Mouse (Mus musculus) ES-Bruce4 (cell line): ENCODE results near the gene Zfp932.

ENCODE experiments used
- CTCF ChIP-seq: IDR thresholded peaks from one replicate; pipeline ENCODE4 v1.8.1; 2011; ENCODE audit warnings: low read depth, low read length
- EP300 ChIP-seq: IDR thresholded peaks from 2 replicates; pipeline ENCODE4 v1.6.1; 2011; ENCODE audit warnings: low read depth, low read length; ENCODE audit not compliant: insufficient read depth

- TF ChIP-seq EP300, result no peak
- no peak for TF ChIP-seq CTCF
These were observed 27.0 kb downstream of the Zfp932 start for GRCm38 (mm10) chr5:110023273-110023672.
